Mouse (Mus musculus): ENCODE measurements around the gene Zmynd10. TPM values are rescaled to one million over a fixed set of nuclear protein-coding genes. Genes with fewer than 3 reads are reported as not detected.

Zmynd10 gene
- polyA plus RNA-seq, 1 experiment from 2014 or later, result 1.6 TPM

DNA sequence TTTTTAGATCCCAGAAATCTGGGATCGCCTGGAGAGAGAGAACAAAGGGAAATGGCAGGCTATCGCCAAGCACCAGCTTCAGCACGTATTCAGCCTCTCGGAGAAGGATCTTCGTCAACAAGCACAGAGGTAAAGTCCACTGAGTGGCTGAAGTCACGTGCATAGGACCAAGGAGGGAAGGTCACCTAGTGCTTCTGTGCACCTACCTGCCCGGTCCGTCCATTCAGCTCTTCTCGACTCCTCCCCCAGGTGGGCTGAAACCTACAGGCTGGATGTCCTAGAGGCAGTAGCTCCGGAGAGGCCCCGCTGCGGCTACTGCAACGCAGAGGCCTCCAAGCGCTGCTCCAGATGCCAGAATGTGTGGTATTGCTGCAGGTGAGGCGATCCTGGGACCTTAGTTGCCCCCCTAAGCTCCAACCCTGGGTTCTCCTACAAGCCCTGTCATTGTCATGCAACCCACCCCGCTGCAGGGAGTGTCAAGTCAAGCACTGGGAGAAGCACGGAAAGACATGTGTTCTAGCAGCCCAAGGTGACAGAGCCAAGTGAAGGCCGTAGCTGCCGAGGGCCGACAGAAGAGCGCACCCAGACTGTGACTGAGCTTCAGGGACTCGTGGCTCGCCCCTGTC lies 3.5 kb downstream of the Zmynd10 start:
- Histone ChIP-seq H3K4me3 (replicated peaks) (peak overlapping the region; percentile 36), H3K4me2 (peak overlapping the region; percentile 89), H3K27me3 (replicated peaks) (peaks cover 50% of the 10 kb centered on the region), H3K4me1 (peaks cover 60% of the 10 kb centered on the region), H3K9me3 (replicated peaks) (no peaks in the 10 kb centered on the region), H3K9ac (replicated peaks) (0 out of 2 replicates have a peak overlapping the region, but pooled peaks have one; percentile 45), H3K36me3 (no peaks in the 10 kb centered on the region), H3K27ac (replicated peaks) (no peak overlapping the region)
- no peak for ATAC-seq (ENCODE audit: low FRiP score)
- 31% methylated on average over 23 of the region's 23 CpGs for WGBS

DNA sequence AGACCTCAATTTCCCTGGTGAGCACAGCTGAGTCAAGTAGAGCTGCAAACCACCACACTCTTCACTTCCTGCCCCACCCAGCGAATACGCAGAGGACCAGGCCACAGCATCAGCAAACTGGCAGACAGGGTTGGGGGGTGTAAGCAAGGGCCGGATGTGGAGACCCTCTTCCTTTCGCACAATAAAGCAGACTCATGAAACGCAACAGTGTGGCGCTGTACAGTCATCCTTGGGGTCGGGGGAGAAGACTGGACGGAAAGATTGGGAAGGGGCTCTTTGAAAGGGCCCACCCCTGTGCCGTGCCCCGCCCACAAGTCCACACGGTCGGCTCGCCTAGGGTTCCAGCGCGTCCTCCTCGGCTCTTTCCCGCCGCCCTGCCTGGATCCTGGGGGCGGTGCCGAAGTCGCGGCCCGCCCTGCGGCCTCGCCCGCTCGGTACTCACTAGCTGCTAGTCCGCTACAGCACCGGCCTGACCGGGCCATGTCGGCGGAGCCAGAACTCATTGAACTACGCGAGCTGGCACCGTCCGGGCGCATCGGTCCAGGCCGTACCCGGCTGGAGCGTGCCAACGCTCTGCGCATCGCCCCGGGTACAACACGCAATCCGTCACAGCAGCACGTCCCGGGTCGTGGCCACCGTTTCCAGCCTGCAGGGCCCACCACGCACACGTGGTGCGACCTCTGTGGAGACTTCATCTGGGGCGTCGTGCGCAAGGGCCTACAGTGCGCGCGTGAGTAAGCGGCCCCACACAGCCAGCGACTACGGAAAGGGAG lies 4.2 kb downstream of the Zmynd10 start, which contains the start of gene Rassf1:
Gene Rassf1, plus strand, starts transcription at position 439 of the 773 bp plus-strand sequence.
- Histone ChIP-seq H3K4me2 (peak within 1 kb of the TSS; percentile 89), H3K9ac (replicated peaks) (peak within 1 kb of the TSS; percentile 45), H3K27ac (replicated peaks) (0 out of 2 replicates have a peak within 1 kb of the TSS, but pooled peaks have one; percentile 38), H3K27me3 (replicated peaks) (peaks cover 50% of the 10 kb centered on the region), H3K9me3 (replicated peaks) (no peaks in the 10 kb centered on the region), H3K4me1 (peaks cover 61% of the 10 kb centered on the region), H3K4me3 (replicated peaks) (peak within 1 kb of the TSS; percentile 36), H3K36me3 (no peaks in the 10 kb centered on the region)
- WGBS, result 2% methylated on average over 63 of the region's 63 CpGs
- no peak for ATAC-seq (ENCODE audit: low FRiP score)

DNA sequence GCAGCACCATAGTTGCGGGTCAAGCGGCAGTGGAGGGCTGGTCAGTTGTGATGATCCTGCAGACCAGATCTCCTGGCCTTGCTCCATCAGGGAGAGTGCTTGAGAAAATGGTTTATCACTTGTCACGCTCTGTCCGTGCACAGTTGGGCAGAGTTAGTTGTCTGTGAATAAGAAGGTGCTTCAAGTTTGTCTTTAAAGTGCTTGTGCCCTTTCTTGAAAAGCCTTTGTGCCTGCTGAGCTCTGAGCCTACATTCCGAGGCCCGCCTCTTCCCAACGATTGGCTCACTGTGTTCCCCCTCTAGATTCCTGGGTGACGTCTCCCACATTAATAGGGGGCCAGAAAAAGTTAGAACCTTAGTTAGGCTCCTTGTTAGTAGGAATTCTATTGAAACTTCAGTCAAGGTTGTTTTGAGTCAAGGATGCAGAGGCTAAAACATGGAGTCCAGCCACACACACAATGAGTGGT lies 4.8 kb downstream of the Zmynd10 start:
- ATAC-seq (ENCODE audit: low FRiP score), result no peak
- WGBS, result 14% methylated on average over 8 of the region's 8 CpGs
- Histone ChIP-seq H3K4me3 (replicated peaks) (peak overlapping the region; percentile 36), H3K27ac (replicated peaks) (0 out of 2 replicates have a peak overlapping the region, but pooled peaks have one; percentile 38), H3K36me3 (no peaks in the 10 kb centered on the region; the same call in 1 of the 2 replicates), H3K9me3 (replicated peaks) (no peaks in the 10 kb centered on the region), H3K9ac (replicated peaks) (peak overlapping the region; percentile 45; the same call in 1 of the 2 replicates), H3K27me3 (replicated peaks) (peaks cover 50% of the 10 kb centered on the region), H3K4me2 (peak overlapping the region; percentile 89), H3K4me1 (peaks cover 61% of the 10 kb centered on the region)

DNA sequence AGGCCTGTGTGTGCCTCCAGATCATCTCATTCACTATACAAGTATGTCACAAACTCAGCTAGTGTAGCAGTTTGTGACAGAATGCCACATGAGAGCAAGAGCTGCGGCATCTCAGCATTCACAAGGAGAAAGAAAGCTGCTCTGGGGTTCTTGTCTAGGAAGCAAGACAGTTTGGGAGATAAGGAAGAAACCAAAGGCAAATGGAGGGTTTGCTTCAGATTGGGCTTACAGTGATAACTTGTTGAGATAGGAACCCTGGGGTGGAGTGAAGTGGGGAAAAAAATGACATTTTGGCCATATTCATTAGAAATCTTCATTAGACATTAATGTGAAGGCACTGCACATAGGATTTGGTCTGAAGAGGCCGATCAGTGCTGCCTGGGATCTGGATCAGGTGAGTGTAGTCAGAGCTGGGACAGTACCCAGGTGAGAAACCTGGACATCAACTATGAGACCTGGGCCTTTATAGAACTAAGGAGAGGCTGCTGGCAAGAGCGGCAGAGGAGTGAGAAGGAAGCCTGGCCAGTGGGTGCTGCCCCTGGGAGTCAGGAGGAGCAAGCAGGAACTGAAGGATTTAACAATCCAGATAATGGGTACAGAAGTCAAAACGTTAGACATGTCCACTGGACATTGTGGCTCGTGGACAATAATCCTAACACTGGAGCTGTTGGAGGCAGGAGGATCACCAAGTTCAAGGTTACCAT lies 5.7 kb downstream of the Zmynd10 start:
- Histone ChIP-seq H3K36me3 (peaks cover 9% of the 10 kb centered on the region), H3K27me3 (replicated peaks) (peaks cover 50% of the 10 kb centered on the region), H3K27ac (replicated peaks) (no peak overlapping the region), H3K9ac (replicated peaks) (no peak overlapping the region), H3K4me1 (peaks cover 58% of the 10 kb centered on the region), H3K4me3 (replicated peaks) (peak overlapping the region; percentile 82; the same call in 1 of the 2 replicates), H3K9me3 (replicated peaks) (no peaks in the 10 kb centered on the region), H3K4me2 (peak overlapping the region; percentile 89)
- 81% methylated on average over 5 of the region's 5 CpGs for WGBS
- ATAC-seq (ENCODE audit: low FRiP score), result no peak

DNA sequence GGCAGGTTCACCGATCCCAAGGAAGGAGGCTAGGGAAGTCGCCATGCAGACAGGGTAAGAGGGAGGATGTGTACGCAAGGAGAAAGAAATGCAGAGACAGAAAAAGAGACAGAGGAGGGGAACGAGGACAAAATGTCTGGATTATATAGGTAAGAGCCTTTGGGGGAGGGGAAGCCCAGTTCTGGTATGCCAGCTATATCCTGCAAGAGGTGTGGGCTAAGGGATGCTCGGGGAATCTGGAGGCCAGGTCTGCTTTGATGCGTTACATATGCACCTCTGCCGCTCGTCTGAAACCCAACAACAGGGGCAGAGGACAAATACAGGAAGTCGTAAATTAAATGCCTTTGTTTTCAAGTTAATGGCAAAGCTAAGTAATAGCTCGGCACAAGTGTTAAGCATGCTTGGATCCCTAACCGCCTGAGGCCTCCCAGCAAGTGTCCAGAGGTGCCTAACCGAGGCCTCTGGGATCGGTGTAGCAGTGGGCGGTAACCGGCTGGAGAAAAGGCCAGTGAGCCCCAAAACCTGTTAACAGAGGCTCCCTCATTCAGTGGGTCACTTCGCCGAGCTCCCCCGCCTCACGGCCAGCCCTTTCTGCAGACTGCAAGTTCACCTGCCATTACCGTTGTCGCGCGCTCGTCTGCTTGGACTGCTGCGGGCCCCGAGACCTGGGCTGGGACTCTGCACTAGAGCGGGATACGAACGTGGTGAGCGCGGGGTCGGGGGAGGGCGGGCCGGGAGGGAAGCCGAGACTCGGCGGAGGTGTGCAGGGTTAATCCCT lies 6.6 kb downstream of the Zmynd10 start:
- ATAC-seq (ENCODE audit: low FRiP score), result peak; percentile 73
- H3K4me3 ChIP-seq (replicated peaks), result peak overlapping the region; percentile 82
- H3K9me3 ChIP-seq (replicated peaks), result no peaks in the 10 kb centered on the region
- H3K27ac ChIP-seq (replicated peaks), result peak overlapping the region; percentile 92
- WGBS, result 4% methylated on average over 37 of the region's 37 CpGs
- peaks cover 58% of the 10 kb centered on the region for H3K4me1 ChIP-seq
- H3K36me3 ChIP-seq, result peaks cover 17% of the 10 kb centered on the region
- peaks cover 43% of the 10 kb centered on the region for H3K27me3 ChIP-seq (replicated peaks)
- peak overlapping the region; percentile 89 for H3K4me2 ChIP-seq
- H3K9ac ChIP-seq (replicated peaks), result peak overlapping the region; percentile 72

DNA sequence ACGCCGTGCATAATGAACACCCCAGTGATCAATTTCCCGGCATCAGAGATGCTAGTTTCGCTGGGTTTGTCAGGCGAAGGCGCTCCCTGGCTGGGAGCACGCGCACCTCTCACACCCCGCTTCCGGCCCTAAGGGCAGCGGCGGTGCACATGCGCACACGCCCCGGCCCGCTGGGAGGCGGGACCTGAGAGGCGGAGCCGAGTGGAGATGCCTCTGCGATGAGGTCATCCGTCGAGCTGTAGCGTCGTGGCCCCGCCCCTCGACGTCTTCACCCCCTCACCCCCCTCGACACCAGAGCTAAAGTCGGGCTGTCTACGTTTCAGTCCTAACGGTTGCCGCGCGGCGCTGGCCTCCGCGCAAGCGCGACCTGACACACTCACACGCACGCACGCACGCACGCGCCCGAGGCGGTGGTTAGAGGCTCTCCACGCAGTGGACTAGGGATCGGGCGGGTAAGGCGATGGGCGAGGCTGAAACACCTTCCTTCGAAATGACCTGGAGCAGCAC lies 7.3 kb downstream of the Zmynd10 start:
- ATAC-seq (ENCODE audit: low FRiP score), result peak; percentile 93
- peaks cover 36% of the 10 kb centered on the region for H3K27me3 ChIP-seq (replicated peaks)
- H3K9me3 ChIP-seq (replicated peaks), result no peaks in the 10 kb centered on the region
- peak overlapping the region; percentile 82 for H3K4me3 ChIP-seq (replicated peaks)
- peak overlapping the region; percentile 89 for H3K4me2 ChIP-seq
- under 1% methylated on average over 53 of the region's 53 CpGs for WGBS
- H3K9ac ChIP-seq (replicated peaks), result peak overlapping the region; percentile 84
- peak overlapping the region; percentile 92 for H3K27ac ChIP-seq (replicated peaks)
- H3K4me1 ChIP-seq, result peaks cover 58% of the 10 kb centered on the region
- H3K36me3 ChIP-seq, result peaks cover 23% of the 10 kb centered on the region

DNA sequence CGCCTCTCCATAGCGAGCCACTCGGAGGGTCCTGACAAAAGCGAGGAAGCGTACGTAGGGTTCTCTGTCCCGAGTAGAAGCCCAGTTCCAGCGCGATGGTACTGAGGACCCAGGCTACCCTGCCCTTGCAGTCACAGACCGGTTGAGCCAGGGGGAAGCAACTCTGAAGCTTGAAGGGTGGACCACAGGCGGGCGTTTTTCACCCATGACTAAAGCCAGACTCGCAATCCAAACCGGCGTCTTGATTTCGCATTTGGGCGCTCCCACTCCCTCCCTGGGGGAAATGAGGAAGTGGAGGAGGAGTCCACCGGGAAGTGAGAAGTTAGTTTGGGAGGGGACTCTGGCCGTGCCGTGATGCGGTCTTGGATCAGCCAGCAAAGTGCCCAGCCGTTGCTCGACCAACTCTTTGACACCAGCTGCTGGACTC lies 7.9 kb downstream of the Zmynd10 start:
- peaks cover 58% of the 10 kb centered on the region for H3K4me1 ChIP-seq
- 0% methylated on average over 23 of the region's 23 CpGs for WGBS
- H3K27ac ChIP-seq (replicated peaks), result peak overlapping the region; percentile 92
- H3K9me3 ChIP-seq (replicated peaks), result no peaks in the 10 kb centered on the region
- H3K4me3 ChIP-seq (replicated peaks), result peak overlapping the region; percentile 82
- H3K4me2 ChIP-seq, result peak overlapping the region; percentile 89
- peak overlapping the region; percentile 84 for H3K9ac ChIP-seq (replicated peaks)
- peaks cover 31% of the 10 kb centered on the region for H3K27me3 ChIP-seq (replicated peaks)
- peak; percentile 16; the same call in 1 of the 2 replicates for ATAC-seq (ENCODE audit: low FRiP score)
- peaks cover 30% of the 10 kb centered on the region for H3K36me3 ChIP-seq

DNA sequence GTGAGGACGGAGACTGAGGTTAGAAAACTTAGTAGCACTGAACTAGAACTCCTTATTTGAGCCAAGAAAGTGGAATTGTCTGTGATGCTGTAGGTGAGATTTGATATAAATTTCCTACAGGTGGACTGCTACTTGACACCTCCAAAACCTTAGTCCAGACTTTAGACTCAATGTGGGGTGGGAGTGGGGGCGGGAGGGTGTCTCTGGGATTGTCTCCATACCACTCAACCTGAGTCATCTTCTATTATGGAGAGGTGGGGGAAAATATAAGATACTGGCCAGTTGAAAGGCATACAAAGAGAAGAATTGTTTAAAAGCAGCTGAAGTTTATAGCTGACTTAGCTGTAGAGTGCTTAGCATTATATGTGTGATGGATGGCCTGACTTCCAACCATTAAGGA lies 8.6 kb downstream of the Zmynd10 start:
- Histone ChIP-seq H3K27me3 (replicated peaks) (peaks cover 24% of the 10 kb centered on the region), H3K9ac (replicated peaks) (peak overlapping the region; percentile 84), H3K4me3 (replicated peaks) (peak overlapping the region; percentile 82), H3K27ac (replicated peaks) (peak overlapping the region; percentile 92; the same call in 1 of the 2 replicates), H3K4me1 (peaks cover 56% of the 10 kb centered on the region), H3K9me3 (replicated peaks) (no peaks in the 10 kb centered on the region), H3K36me3 (peaks cover 37% of the 10 kb centered on the region), H3K4me2 (peak overlapping the region; percentile 89)
- 54% methylated on average over 2 of the region's 2 CpGs for WGBS
- no peak for ATAC-seq (ENCODE audit: low FRiP score)

DNA sequence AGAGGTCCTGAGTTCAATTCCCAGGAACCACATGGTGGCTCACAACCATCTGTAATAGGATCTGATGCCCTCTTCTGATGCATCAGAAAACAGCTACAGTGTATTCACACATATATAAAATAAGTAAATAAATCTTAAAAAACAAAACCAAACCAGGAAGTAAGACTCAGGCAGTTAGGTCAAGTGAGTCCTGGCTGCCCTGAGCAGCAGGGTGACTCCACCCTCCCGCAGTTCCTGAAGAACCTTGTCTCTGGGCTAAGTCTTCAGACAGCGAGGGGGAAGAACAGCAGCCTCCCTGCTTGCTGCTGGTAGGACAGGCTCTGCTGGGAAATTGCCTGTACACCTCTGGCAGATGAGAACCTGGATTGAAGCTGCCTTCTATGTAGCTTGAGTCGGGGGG lies 9.2 kb downstream of the Zmynd10 start:
- no peak overlapping the region for H3K9ac ChIP-seq (replicated peaks)
- WGBS, result 76% methylated on average over 3 of the region's 3 CpGs
- H3K4me1 ChIP-seq, result peaks cover 50% of the 10 kb centered on the region

DNA sequence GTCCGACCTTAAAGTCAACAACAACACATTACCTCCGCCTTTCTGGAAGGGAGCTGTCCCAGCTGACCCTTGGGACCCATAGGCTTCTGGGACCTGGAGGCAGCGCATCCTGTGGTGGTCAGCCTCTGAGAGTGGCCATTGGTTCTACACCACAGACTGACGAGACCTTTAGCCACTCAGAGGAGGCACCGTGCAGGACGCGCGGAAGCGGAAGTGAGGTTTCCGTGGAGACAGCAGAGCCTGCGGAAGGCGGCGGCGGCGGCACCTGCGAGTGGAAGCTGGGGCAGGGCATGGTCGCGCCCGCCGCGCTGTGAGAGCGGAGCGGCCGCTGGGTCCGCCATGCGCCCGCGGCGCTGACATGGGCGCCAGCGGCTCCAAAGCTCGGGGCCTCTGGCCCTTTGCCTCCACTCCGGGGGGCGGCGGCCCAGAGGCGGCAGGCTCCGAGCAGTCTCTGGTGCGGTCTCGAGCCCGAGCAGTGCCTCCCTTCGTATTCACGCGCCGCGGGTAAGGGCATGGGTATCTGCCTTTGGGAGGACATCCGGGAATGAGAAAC lies 16.0 kb downstream of the Zmynd10 start, which contains the start of gene Tusc2:
Gene Tusc2, plus strand, starts transcription at position 227 of the 553 bp plus-strand sequence.
- Histone ChIP-seq H3K9me3 (replicated peaks) (no peaks in the 10 kb centered on the region), H3K27ac (replicated peaks) (peak within 1 kb of the TSS; percentile 73), H3K4me3 (replicated peaks) (peak within 1 kb of the TSS; percentile 69), H3K4me2 (peak within 1 kb of the TSS; percentile 78), H3K4me1 (peaks cover 39% of the 10 kb centered on the region), H3K27me3 (replicated peaks) (no peaks in the 10 kb centered on the region), H3K9ac (replicated peaks) (peak within 1 kb of the TSS; percentile 95), H3K36me3 (peaks cover 57% of the 10 kb centered on the region)
- peak; percentile 93 for ATAC-seq (ENCODE audit: low FRiP score)
- WGBS, result under 1% methylated on average over 45 of the region's 46 CpGs

More for the DNA sequence above, 9.2 kb downstream of the Zmynd10 start:
- H3K36me3 ChIP-seq, result peaks cover 43% of the 10 kb centered on the region
- peaks cover 18% of the 10 kb centered on the region for H3K27me3 ChIP-seq (replicated peaks)
- H3K4me3 ChIP-seq (replicated peaks), result peak overlapping the region; percentile 82; the same call in 1 of the 2 replicates
- ATAC-seq (ENCODE audit: low FRiP score), result no peak
- H3K27ac ChIP-seq (replicated peaks), result no peak overlapping the region
- H3K4me2 ChIP-seq, result peak overlapping the region; percentile 89
- no peaks in the 10 kb centered on the region for H3K9me3 ChIP-seq (replicated peaks)
